Mouse (Mus musculus) spleen, adult 2 months (tissue): ENCODE results near the gene Ccdc92b.

Source experiments
- CTCF ChIP-seq: fragments of 200-500 bp; IDR thresholded peaks from 2 replicates; pipeline ENCODE4 v1.5.1; 2011; ENCODE audit warnings: mild to moderate bottlenecking, inconsistent platforms; ENCODE audit not compliant: insufficient read depth, insufficient read length, insufficient replicate concordance; ENCODE audit errors: extremely low read depth
- POLR2A ChIP-seq: fragments of 200-500 bp; IDR thresholded peaks from 2 replicates; pipeline ENCODE4 v1.6.1; 2011; ENCODE audit warnings: low read depth, low read length, inconsistent platforms

- TF ChIP-seq CTCF (no peak), POLR2A (no peak)
Observed at GRCm38 (mm10) chr11:74621974-74622669, 2.7 kb downstream of the Ccdc92b start.
